Mouse (Mus musculus) spleen, adult 2 months (tissue): ENCODE measurements around the gene Zp3.

Experiments
- CTCF ChIP-seq: fragments of 200-500 bp; IDR thresholded peaks from 2 replicates; pipeline ENCODE4 v1.5.1; 2011; ENCODE audit warnings: mild to moderate bottlenecking, inconsistent platforms; ENCODE audit not compliant: insufficient read depth, insufficient read length, insufficient replicate concordance; ENCODE audit errors: extremely low read depth
- POLR2A ChIP-seq: fragments of 200-500 bp; IDR thresholded peaks from 2 replicates; pipeline ENCODE4 v1.6.1; 2011; ENCODE audit warnings: low read depth, low read length, inconsistent platforms

GRCm38 (mm10) chr5:135935641-135936190, 44.2 kb upstream of the Zp3 start:
- TF ChIP-seq CTCF, result no peak
- no peak for TF ChIP-seq POLR2A
